Mouse (Mus musculus): Measurements from ENCODE around the gene Rhebl1.
"Not testable (repeated sequence)": the region's sequence is repeated elsewhere in the genome, so short reads cannot be mapped to it uniquely, and the experiment has no call there.

Gene Rhebl1

GRCm38 (mm10) chr15:98893940-98894745 lies at the start of gene Rhebl1:
TSS of gene Rhebl1 (minus strand) at chr15:98894540.
- DNase-seq, result peak; percentile 35

- DNase-seq, result no peak
Observed at GRCm38 (mm10) chr15:98943133-98943532, 48.8 kb upstream of the Rhebl1 start.

DNA sequence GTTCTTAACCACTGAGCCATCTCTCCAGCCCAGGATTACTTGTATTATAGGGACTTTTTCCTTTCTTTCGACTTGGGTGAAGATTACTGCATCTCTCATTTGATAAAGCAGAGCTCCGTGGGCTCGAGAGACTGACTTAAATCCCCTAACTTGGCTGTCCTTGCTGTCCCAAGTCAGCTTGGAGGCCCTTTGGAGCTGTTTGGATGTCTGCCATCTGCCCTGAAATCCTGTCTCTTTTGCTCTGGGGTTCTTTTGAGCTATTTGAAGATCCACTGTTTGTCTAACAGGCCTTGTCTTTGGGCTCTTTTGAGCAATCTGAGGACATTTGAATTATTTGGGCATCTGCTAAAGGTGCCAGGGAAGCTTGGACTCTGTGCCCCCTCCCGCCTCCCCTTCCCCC lies 47.7 kb upstream of the Rhebl1 start:
- no peak for DNase-seq

GRCm38 (mm10) chr15:98941539-98941938 lies 47.2 kb upstream of the Rhebl1 start:
- no peak for DNase-seq

DNA sequence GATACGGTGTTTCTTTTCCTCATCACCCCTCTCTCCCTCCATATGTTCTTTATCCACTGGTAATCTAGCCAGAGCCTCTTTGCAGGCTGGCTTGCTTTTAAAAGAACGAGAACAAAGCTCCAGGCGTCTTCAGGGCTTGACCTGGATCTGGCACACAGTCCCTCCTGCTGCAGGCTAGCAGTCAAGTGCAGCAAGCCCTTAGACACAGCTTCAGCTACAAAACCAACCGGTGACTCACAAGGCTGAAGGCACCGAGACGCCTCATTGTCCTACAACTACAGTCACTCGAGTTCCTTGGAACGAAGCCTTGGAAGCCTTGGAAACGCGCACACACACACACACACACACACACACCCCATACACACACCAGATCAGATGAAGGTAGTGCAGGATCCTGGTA lies 46.5 kb upstream of the Rhebl1 start:
- no peak for DNase-seq

- DNase-seq, result peak; percentile 89
Observed at GRCm38 (mm10) chr15:98934217-98934839, 40.0 kb upstream of the Rhebl1 start, which contains the start of gene Tuba1b. TSS of gene Tuba1b (minus strand) at chr15:98934565.

DNA sequence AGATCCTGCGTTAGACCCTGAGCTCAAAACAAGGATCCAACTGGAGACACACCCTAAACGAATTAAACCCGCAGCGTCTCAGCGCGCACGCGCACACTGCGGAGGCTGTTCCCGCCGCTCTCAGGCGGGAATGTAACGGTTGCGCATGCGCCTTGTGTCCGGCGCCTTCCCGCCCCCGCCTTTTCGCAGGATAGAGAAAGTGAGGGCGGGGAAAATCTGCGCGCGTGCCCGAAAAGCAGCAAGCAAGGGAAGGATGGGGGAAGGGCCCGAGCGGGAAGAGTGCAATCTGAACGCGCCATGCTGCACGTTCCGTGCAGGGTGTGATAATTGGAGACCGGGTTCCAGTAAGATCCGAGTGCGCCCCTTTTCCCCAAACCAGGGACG lies 39.5 kb upstream of the Rhebl1 start:
- peak; percentile 97 for DNase-seq

GRCm38 (mm10) chr15:98933004-98933671 lies 38.8 kb upstream of the Rhebl1 start:
- DNase-seq, result peak; percentile 49

DNA sequence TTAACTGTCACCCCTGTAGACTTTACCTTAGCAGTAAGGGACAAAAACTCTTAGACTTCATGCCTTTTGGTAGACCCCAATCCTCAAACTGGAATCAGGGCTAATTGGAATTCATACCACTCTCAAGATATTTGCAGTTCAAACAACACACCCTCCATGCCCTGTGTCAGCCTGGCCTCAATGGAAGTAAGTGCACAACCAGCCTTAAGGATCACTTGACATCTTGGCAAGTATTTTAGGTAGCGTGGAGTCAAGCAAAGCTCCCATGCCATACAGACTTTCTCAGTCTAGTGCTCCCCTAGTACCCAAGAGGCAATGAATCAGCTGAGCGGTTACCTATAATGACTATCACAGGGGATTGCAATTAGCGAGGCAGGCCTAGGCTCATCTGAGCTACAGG lies 36.7 kb upstream of the Rhebl1 start:
- no peak for DNase-seq

DNA sequence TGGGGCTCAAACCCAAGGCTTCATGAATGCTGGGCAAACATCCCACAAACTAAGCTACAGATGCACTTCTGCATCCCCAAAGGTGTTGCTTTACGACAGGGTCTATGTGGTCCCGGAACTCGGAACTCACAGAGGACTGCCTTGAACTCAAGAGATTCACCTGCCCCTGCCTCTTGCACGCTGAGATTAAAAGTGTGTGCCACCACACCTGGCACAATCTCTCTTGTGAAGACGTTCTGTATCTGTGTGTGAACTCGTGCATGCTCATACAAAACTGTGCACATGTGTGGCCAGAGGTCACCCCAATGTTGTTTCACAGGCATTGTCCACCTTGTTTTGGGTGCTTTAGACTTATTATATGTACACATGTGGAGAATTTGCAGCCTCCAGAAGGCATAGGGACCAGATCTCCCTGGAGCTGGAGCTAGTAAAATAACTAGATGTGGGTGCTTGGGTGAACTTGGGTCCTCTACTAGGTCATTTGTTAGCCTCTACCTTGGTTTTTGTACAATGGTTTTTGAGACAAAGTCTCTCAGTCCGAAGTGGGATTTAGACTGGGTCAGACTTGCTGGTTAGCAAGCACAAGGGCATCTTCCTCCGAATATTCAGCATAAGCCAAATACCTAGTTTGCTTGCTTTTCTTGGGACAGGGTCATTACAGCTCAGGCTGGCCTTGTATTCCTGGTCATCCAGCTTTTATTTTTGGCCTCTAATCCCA lies 35.8 kb upstream of the Rhebl1 start:
- DNase-seq, result no peak

DNA sequence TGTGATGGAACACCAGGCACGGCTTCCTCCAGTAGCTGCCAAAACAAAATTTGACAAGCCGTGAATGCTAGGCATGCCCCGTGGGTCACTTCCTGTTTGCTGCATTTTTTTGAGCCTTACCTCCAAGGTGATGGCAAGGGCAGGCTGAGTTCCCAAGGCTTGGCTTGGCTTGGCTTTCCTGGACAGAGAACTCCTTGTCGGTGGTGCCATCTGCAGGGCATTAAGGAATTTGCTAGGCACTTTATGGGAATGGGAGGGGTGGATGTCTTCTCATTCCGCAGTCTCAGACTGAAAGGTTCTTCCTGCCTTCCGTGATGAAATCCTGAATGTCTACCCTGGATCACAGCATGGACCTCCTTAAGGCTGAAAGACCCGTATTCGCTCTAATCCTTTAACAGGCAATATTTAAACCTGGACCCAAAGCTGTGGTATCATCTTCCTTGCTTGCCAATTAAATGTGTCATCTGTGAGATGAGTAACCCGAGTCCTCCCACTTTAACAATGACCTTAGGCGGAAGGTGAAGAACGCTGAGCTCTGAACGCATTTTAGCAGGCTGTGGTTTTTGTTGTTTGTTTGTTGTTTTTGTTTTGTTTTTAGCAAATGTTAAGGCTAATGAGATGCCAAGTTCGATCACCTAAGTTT lies 34.4 kb upstream of the Rhebl1 start:
- peak; percentile 39 for DNase-seq

GRCm38 (mm10) chr15:98927566-98927965 lies 33.2 kb upstream of the Rhebl1 start:
- DNase-seq, result no peak

DNA sequence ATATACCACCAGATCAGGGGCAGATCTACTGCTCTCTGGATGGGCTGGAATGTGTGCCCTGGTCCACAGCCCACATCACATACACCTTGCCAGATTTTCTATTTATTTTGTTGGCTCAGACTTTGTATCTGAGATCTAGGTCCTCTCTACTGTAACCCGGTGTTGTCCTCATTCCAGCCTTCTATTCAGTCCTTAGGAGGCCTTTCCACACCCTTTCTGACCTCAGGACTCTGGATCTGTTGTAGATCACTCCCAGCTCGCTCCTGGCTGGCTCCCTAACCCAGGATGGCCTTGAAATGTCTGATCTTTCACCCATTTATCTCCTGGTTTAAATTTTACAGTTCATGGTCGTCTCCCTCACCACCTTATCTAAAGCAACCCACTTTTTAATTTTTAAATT lies 30.3 kb upstream of the Rhebl1 start:
- no peak for DNase-seq

- DNase-seq, result no peak
Observed at GRCm38 (mm10) chr15:98923031-98923537, 28.7 kb upstream of the Rhebl1 start.

- DNase-seq, result no peak
Observed at GRCm38 (mm10) chr15:98922581-98922980, 28.2 kb upstream of the Rhebl1 start.

DNA sequence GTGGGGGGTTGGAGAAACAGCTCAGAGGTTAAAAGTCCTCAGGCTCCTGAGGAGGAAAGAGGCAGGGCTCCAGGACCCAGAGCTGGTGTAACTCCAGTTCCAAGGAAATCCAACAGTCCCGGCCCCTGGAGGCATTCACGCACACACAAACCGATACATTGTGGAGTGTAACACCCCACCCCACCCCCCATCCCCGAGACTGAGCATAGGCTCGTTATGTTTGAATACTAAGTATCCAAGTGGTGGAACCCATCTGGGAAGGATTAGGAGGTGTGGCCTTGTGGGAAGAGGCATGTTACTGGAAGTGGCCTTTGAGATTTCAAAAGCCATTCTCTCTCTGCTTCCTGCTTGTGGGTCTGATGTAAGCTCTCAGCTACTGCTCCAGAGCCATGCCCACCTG lies 27.2 kb upstream of the Rhebl1 start:
- DNase-seq, result no peak

- DNase-seq, result not testable (repeated sequence)
Observed at GRCm38 (mm10) chr15:98918499-98918895, 24.2 kb upstream of the Rhebl1 start.

DNA sequence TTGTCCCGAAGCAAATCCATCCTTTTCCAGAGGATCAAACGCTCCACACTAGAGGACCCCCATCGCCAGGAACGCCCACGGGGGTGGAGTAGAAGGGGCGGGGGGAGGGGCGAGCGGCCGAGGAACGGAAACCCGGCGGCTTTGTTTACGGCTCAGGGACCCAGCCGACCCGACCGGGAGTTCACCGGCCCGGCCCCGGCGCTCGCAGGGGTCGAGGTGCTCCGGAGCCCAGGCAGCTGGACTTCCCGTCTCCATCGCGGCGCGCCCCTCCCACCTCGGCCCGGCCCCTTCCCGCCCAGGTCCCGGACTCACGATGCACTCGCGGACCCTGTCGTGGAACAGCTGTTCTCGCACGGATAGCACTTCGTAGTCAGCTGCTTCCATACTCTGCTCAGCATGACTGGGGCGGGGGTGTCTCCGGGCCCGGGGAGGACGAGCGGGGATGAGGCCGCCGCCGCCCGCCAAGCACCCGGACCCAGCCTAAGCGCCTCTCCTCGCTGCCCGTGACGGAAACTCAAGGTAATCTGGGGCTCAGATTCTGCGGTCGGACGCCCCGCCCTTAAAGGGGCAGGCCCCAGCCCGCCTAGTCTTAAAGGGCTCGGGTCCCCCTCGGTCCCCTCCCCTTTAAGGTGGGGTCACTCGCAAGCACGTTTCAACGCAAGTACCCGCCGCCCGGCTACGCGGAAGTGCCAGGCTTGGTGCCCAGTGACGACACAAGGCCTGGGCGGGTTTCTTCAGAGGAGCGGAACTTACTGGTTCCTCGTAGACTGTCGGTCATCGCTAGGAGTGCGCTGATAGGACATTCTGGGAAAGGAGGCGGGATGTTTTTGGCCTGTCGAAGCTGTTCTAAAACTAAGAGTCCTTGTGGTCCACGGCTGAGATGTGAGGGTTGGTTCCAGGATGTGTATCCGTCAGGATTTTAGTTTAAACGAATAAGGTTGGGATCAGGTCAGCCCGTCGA lies 23.5 kb upstream of the Rhebl1 start, which contains the start of gene Lmbr1l:
Gene Lmbr1l (minus strand): TSS at position 694 of the 961 bp plus-strand sequence.
- DNase-seq, result peak; percentile 99

GRCm38 (mm10) chr15:98917091-98917490 lies 22.8 kb upstream of the Rhebl1 start:
- DNase-seq, result no peak

GRCm38 (mm10) chr15:98916016-98916415 lies 21.7 kb upstream of the Rhebl1 start:
- no peak for DNase-seq

DNA sequence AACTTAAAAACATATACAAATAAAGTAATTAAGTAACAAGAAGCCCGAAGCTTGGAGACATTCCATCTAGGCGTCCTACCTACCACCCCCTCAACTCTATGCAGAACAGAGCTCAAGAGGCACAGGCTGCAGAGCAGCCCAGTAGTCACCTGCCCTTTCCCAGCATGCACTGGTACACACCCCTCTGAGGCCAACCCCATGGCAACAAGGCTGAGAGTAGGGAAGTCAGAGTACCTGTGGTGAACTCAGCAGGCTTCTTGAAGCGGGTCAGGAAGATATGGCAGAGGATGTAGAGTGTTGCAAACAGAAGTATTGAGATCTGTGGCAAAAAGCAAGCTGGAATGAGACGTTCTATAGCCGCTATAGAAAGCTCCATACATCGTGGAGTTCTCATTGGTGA lies 20.6 kb upstream of the Rhebl1 start:
- DNase-seq, result no peak

All from thymus, postnatal 14 days (tissue).